ENCODE assay signal across 8 mouse cellular contexts in the genomic region with DNA sequence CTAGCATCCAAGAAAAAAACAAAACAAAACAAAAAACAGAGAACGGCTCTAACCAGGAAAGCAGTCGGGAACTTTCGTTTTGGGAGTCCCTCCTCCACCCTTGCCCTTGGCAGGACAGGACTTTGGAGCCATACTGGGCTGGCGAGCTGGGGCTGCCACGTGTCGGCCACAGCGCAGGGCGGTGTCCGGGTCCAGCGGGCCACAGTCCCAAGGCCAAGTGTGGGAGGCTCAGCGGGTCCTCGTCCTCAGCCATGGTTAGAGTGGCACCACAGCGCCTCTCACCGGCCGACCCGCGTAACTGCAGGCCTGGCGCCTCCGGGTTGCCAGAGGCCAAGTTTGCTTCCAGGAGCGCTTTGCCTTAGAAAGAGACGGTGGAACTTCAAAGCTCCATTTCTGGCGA. TPM values are rescaled to one million over a fixed set of nuclear protein-coding genes. Genes with fewer than 3 reads are reported as not detected.
DNase-seq lines count a peak whose midpoint lies in the region; ATAC-seq lines count a peak whose summit lies in the region.

No protein-coding gene starts in this region.

- no peaks in the 10 kb centered on the region; the same call in 1 of the 2 replicates for H3K27me3 ChIP-seq in hindbrain, embryonic 15.5 days

- H3K9me3 ChIP-seq in hindbrain, embryonic 15.5 days: no peaks in the 10 kb centered on the region

- WGBS in hindbrain, embryonic 15.5 days: 28% methylated on average over 22 of the region's 22 CpGs

- H3K9ac ChIP-seq in hindbrain, embryonic 15.5 days: no peak overlapping the region

- H3K36me3 ChIP-seq in hindbrain, embryonic 15.5 days: no peaks in the 10 kb centered on the region

- peaks cover 5% of the 10 kb centered on the region for H3K4me1 ChIP-seq in hindbrain, embryonic 15.5 days (replicated peaks)

- no peak for ATAC-seq in hindbrain, embryonic 15.5 days (ENCODE audit: low FRiP score, low read depth)

- H3K27ac ChIP-seq in hindbrain, embryonic 15.5 days (replicated peaks): no peak overlapping the region

- H3K4me2 ChIP-seq in hindbrain, embryonic 15.5 days: peak overlapping the region; percentile 25; the same call in 1 of the 2 replicates

- peak overlapping the region; percentile 17; the same call in 1 of the 2 replicates for H3K4me3 ChIP-seq in hindbrain, embryonic 15.5 days

- peak; percentile 80 for DNase-seq in Muller cell, postnatal 12 days (ENCODE audit: inconsistent ontology term)
- DNase-seq in cerebellum, adult 18-20 months: peak; percentile 70 to 78
- peak; percentile 47 to 50 for DNase-seq in frontal cortex, postnatal 25 days (ENCODE audit: low spot score in 2 of 2)
- DNase-seq in left cerebral cortex, adult 11 months (ENCODE audit: low spot score): peak; percentile 23
- DNase-seq in lung, postnatal 25 days (ENCODE audit: low spot score): peak; percentile 73
- peak; percentile 49 for DNase-seq in right cerebral cortex, postnatal 14 days
- peak; percentile 83 for DNase-seq in urinary bladder, postnatal 25 days (ENCODE audit: low spot score)

RNA-seq across cellular contexts. Expression of a gene that starts 21.0 kb away (rescaled TPM):
- polyA plus RNA-seq in hindbrain, embryonic 15.5 days (2015; fragmentation: Nextera tagmentation; extraction: Ambion mirVana): 0.17 TPM in 1 of 2 replicates, not detected in the other

RNA-seq across cellular contexts. Expression of a gene that starts 50.3 kb away (rescaled TPM):
- 14.4 and 15.4 TPM in 2 replicates for polyA plus RNA-seq in hindbrain, embryonic 15.5 days (2015; fragmentation: Nextera tagmentation; extraction: Ambion mirVana)

Comparison
In these comparisons a context has a peak if more than half of its experiments do, and no peak if none do; other contexts are left out.
1. DNase-seq: peak in every context shown above with its lines; median percentile 83 in urinary bladder, postnatal 25 days; 80 in Muller cell, postnatal 12 days; 74 in cerebellum, adult 18-20 months; 73 in lung, postnatal 25 days; 49 in right cerebral cortex, postnatal 14 days; 48 in frontal cortex, postnatal 25 days; 23 in left cerebral cortex, adult 11 months.